Mouse (Mus musculus) hindbrain, embryonic 10.5 days (tissue): ENCODE results near the gene Elp5. TPM values are rescaled to one million over a fixed set of nuclear protein-coding genes. Genes with fewer than 3 reads are reported as not detected.

Experiments used
- DNase-seq: peaks from one replicate; pipeline ENCODE4 v3.0.0-alpha.2; 2017; ENCODE audit warnings: low spot score
- H3K27ac ChIP-seq: fragments of 300-500 bp; sonication (generic); 2 replicates; pipeline ENCODE4 v1.5.1; 2016; ENCODE audit warnings: mild to moderate bottlenecking, moderate library complexity
- H3K27me3 ChIP-seq: fragments of 300-500 bp; sonication (generic); 2 replicates; pipeline ENCODE4 v1.6.1; 2016; ENCODE audit warnings: mild to moderate bottlenecking; ENCODE audit not compliant: poor library complexity, insufficient read depth, severe bottlenecking
- H3K36me3 ChIP-seq: fragments of 300-500 bp; sonication (generic); 2 replicates; pipeline ENCODE4 v1.6.1; 2016; ENCODE audit warnings: mild to moderate bottlenecking, moderate library complexity
- H3K4me1 ChIP-seq: fragments of 300-500 bp; sonication (generic); replicated peaks from 2 replicates; pipeline ENCODE4 v1.6.1; 2016; ENCODE audit warnings: mild to moderate bottlenecking
- H3K4me3 ChIP-seq: fragments of 300-500 bp; sonication (generic); 2 replicates; pipeline ENCODE4 v1.5.1; 2016; ENCODE audit warnings: mild to moderate bottlenecking, moderate library complexity
- H3K9me3 ChIP-seq: fragments of 300-500 bp; sonication (generic); 2 replicates; pipeline ENCODE4 v1.6.1; 2016; ENCODE audit warnings: mild to moderate bottlenecking, moderate library complexity
- WGBS: fragments of 180-500 bp; shearing (Covaris S2); methylation state at CpG from one replicate; pipeline ENCODE4 v1.1.7; 2016; 5-methylcytosine and 5-hydroxymethylcytosine counted together
- polyA plus RNA-seq: library from polyadenylated mRNA; unstranded; fragments of >200 nt; fragmentation: Nextera tagmentation; extraction: Ambion mirVana; gene quantifications from 2 replicates; pipeline ENCODE4 v1.2.1, GENCODE M21; 2016

Gene Elp5
- polyA plus RNA-seq, 1 experiment from 2014 or later = 167 TPM

- no peaks in the 10 kb centered on the region for H3K9me3 ChIP-seq
- peak within 1 kb of the TSS; percentile 99 for H3K4me3 ChIP-seq
- H3K27me3 ChIP-seq = no peaks in the 10 kb centered on the region
- DNase-seq = peak; percentile 99
- under 1% methylated on average over 36 of the region's 36 CpGs for WGBS
- H3K27ac ChIP-seq = peak within 1 kb of the TSS; percentile 98
- H3K36me3 ChIP-seq = peaks cover 47% of the 10 kb centered on the region
- H3K4me1 ChIP-seq = peaks cover 54% of the 10 kb centered on the region
Observed at GRCm38 (mm10) chr11:69995391-69995960, 13.2 kb upstream of the Elp5 start, which contains the start of gene Phf23. Gene Phf23 (plus strand): TSS chr11:69995777.

- no peak for DNase-seq
- Histone ChIP-seq H3K4me1 (peaks cover 54% of the 10 kb centered on the region), H3K27ac (no peak overlapping the region), H3K36me3 (peaks cover 48% of the 10 kb centered on the region), H3K27me3 (no peaks in the 10 kb centered on the region), H3K9me3 (no peaks in the 10 kb centered on the region), H3K4me3 (peak overlapping the region; percentile 99)
- WGBS = 87% methylated on average over 11 of the region's 11 CpGs
Observed at GRCm38 (mm10) chr11:69994401-69995090, 12.2 kb upstream of the Elp5 start.

- Histone ChIP-seq H3K27me3 (no peaks in the 10 kb centered on the region), H3K4me1 (peaks cover 45% of the 10 kb centered on the region), H3K36me3 (peaks cover 48% of the 10 kb centered on the region), H3K27ac (no peak overlapping the region), H3K9me3 (no peaks in the 10 kb centered on the region), H3K4me3 (peak overlapping the region; percentile 86)
- DNase-seq = no peak
- 93% methylated on average over 3 of the region's 3 CpGs for WGBS
Observed at GRCm38 (mm10) chr11:69992932-69993331, 10.6 kb upstream of the Elp5 start.

- Histone ChIP-seq H3K4me1 (peaks cover 39% of the 10 kb centered on the region), H3K27ac (peak overlapping the region; percentile 40; the same call in 1 of the 2 replicates), H3K4me3 (peak overlapping the region; percentile 86), H3K9me3 (no peaks in the 10 kb centered on the region), H3K36me3 (peaks cover 49% of the 10 kb centered on the region), H3K27me3 (no peaks in the 10 kb centered on the region)
- DNase-seq = no peak
- 89% methylated on average over 10 of the region's 10 CpGs for WGBS
Observed at GRCm38 (mm10) chr11:69992396-69992795, 10.1 kb upstream of the Elp5 start.

- Histone ChIP-seq H3K4me1 (peaks cover 33% of the 10 kb centered on the region), H3K36me3 (peaks cover 56% of the 10 kb centered on the region), H3K9me3 (no peaks in the 10 kb centered on the region), H3K4me3 (peak overlapping the region; percentile 86), H3K27ac (peak overlapping the region; percentile 95), H3K27me3 (no peaks in the 10 kb centered on the region)
- under 1% methylated on average over 15 of the region's 15 CpGs for WGBS
- DNase-seq = no peak
Observed at GRCm38 (mm10) chr11:69991711-69992110, 9.4 kb upstream of the Elp5 start.

GRCm38 (mm10) chr11:69990850-69991691 is 8.8 kb upstream of the Elp5 start, which contains the start of gene Gabarap:
Gene Gabarap (plus strand): TSS chr11:69991143.
- Histone ChIP-seq H3K36me3 (peaks cover 62% of the 10 kb centered on the region), H3K4me1 (peaks cover 31% of the 10 kb centered on the region), H3K27me3 (no peaks in the 10 kb centered on the region), H3K4me3 (peak within 1 kb of the TSS; percentile 86), H3K27ac (peak within 1 kb of the TSS; percentile 95), H3K9me3 (no peaks in the 10 kb centered on the region)
- peak; percentile 95 for DNase-seq
- under 1% methylated on average over 40 of the region's 40 CpGs for WGBS

GRCm38 (mm10) chr11:69989949-69990348 is 7.6 kb upstream of the Elp5 start:
- DNase-seq = no peak
- no peaks in the 10 kb centered on the region for H3K9me3 ChIP-seq
- peak overlapping the region; percentile 23; the same call in 1 of the 2 replicates for H3K4me3 ChIP-seq
- WGBS = 94% methylated on average over 8 of the region's 8 CpGs
- H3K27ac ChIP-seq = 0 out of 2 replicates have a peak overlapping the region, but pooled peaks have one; percentile 43
- H3K27me3 ChIP-seq = no peaks in the 10 kb centered on the region
- peaks cover 73% of the 10 kb centered on the region for H3K36me3 ChIP-seq
- peaks cover 31% of the 10 kb centered on the region for H3K4me1 ChIP-seq

- Histone ChIP-seq H3K27ac (no peak overlapping the region), H3K4me3 (no peak overlapping the region), H3K27me3 (no peaks in the 10 kb centered on the region), H3K36me3 (peaks cover 65% of the 10 kb centered on the region), H3K4me1 (peaks cover 27% of the 10 kb centered on the region), H3K9me3 (no peaks in the 10 kb centered on the region)
- no peak for DNase-seq
- WGBS = 93% methylated on average over 8 of the region's 8 CpGs
Observed at GRCm38 (mm10) chr11:69984431-69984830, 2.1 kb upstream of the Elp5 start.

GRCm38 (mm10) chr11:69983377-69983776 is 1.1 kb upstream of the Elp5 start:
- no peaks in the 10 kb centered on the region for H3K27me3 ChIP-seq
- H3K9me3 ChIP-seq = no peaks in the 10 kb centered on the region
- H3K36me3 ChIP-seq = peaks cover 60% of the 10 kb centered on the region
- no peak for DNase-seq
- WGBS = 93% methylated on average over 4 of the region's 4 CpGs
- H3K4me1 ChIP-seq = peaks cover 34% of the 10 kb centered on the region
- H3K27ac ChIP-seq = no peak overlapping the region
- H3K4me3 ChIP-seq = peak overlapping the region; percentile 99; the same call in 1 of the 2 replicates

- no peaks in the 10 kb centered on the region for H3K9me3 ChIP-seq
- H3K27me3 ChIP-seq = no peaks in the 10 kb centered on the region
- DNase-seq = no peak
- peaks cover 34% of the 10 kb centered on the region for H3K4me1 ChIP-seq
- H3K27ac ChIP-seq = no peak overlapping the region
- peak overlapping the region; percentile 99 for H3K4me3 ChIP-seq
- H3K36me3 ChIP-seq = peaks cover 60% of the 10 kb centered on the region
- 49% methylated on average over 5 of the region's 5 CpGs for WGBS
Observed at GRCm38 (mm10) chr11:69982877-69983276, 560 bp upstream of the Elp5 start.

GRCm38 (mm10) chr11:69981141-69981762 is 1.1 kb downstream of the Elp5 start, which contains the start of gene Ctdnep1:
Gene Ctdnep1 (plus strand): TSS chr11:69981156.
- H3K27ac ChIP-seq = peak within 1 kb of the TSS; percentile 99
- peak within 1 kb of the TSS; percentile 99 for H3K4me3 ChIP-seq
- no peaks in the 10 kb centered on the region for H3K27me3 ChIP-seq
- no peak for DNase-seq
- H3K36me3 ChIP-seq = peaks cover 60% of the 10 kb centered on the region
- H3K4me1 ChIP-seq = peaks cover 34% of the 10 kb centered on the region
- WGBS = under 1% methylated on average over 36 of the region's 43 CpGs
- H3K9me3 ChIP-seq = no peaks in the 10 kb centered on the region
